Mouse (Mus musculus): ENCODE results near the gene 1500009C09Rik.

Gene 1500009C09Rik

DNA sequence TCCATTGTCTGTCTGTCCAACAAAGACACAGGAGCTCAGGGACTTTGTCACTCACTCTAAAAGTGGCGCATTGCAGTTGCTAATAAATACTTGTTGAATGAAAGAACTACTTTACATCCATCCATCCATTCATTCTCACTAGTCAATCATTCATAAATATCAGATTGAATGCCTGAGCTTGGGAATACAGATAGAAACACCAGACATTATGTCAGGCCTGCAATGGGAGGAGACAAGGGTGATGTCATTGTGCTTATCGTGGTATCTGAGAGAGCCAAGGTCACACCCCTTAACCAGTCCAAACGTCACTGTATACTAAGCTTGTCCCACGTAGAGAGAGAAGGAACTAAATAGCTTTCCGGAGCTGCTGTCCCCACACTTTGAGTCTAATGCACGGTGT, at the start of gene 1500009C09Rik:
1500009C09Rik (plus strand) TSS at position 301 of the 400 bp plus-strand sequence.
- no peak for DNase-seq (ENCODE audit: low spot score)

GRCm38 (mm10) chr15:82203090-82203489, 49.1 kb upstream of the 1500009C09Rik start:
- DNase-seq (ENCODE audit: low spot score): no peak

GRCm38 (mm10) chr15:82203611-82204351, 48.4 kb upstream of the 1500009C09Rik start:
- DNase-seq (ENCODE audit: low spot score): no peak

DNA sequence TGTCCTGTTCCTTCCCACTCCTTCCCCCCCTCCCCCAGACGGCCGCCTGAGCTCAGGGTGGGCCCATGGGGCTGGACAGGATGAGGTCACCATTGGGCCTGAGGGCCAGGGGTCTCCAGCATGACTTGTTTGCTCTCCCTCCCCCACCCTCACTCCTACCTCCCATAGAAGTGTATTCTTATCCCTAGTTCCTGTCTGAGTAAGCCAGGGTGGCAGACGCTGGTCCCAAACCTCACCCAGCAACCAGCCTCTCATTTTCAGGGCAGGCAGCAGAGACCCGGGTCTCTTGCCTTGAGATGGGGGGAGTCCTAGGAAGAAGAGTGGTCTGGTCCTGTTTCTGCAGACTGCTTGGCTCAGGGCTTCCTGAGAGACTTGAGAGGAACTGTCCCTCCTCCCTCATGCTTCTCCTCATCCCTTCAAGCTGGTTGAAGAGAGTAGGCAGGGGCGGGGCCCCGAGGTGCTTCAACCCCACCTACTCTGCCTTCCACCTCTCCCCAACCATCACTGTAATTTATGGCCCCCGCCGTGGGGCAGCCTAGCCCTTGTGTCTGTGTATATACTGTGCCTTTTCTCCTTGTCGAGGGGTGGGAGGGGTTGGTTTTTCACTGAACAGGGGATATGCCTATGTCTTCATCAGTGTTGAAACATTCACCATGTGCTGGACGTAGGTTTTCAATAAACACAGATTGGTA, 47.4 kb upstream of the 1500009C09Rik start:
- no peak for DNase-seq (ENCODE audit: low spot score)

GRCm38 (mm10) chr15:82206365-82207104, 45.7 kb upstream of the 1500009C09Rik start:
- peak; percentile 89 for DNase-seq (ENCODE audit: low spot score)

DNA sequence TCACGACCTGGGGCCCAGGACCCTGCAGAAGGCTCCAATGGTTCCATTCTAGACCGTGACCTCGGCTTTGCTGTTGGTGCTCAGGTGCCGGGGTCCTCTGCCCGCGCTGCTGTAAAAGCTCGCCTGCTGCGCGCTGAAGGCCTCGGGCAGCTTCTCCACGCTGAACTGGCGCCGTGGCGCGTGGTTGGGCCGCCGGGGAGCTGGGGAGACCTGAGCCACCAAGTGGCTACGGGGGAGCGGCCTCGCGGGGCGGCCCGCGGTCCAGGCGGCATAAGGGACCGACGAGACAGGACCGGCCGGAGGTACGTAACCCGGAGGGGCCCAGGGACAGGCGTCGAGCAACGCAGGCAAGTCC, 45.1 kb upstream of the 1500009C09Rik start:
- DNase-seq (ENCODE audit: low spot score): no peak

GRCm38 (mm10) chr15:82207504-82208219, 44.5 kb upstream of the 1500009C09Rik start:
- no peak for DNase-seq (ENCODE audit: low spot score)

GRCm38 (mm10) chr15:82208307-82208706, 43.9 kb upstream of the 1500009C09Rik start:
- DNase-seq (ENCODE audit: low spot score): no peak

DNA sequence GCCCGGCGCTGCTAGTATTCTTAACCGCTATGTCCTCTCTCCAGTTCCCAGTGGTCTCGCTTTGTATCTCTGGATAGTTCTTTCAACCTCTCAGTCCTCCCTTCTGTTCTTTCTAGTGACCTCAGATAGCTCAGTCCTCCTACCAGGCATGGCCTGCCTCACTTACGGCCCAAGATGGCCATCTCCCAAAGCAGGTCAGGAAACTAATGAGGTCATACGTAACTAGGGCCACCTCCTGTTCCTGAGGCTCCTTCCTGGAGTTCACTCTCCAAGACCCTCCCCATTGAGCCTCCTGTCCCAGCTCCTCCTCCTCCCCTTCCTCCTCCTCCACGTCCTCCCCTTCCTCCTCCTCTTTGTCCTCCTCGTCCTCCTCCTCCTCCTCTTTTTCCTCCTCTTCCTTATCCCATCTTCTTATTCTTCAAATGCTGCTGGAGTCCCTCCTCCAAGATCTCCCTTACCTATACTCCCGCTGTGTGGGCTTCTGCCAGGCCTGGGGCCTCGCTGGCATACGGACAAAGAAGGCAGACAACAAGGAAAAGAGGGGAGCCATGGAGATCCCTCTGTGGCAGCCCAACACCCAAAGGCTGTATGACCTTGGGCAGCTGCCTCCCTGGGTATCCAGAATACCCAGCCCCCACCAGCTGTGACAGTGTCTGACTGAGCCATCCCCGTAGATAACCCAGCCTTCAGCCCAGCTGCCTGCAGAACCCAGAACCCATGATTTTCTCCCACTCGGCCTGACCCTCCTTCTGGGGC, 42.7 kb upstream of the 1500009C09Rik start:
- DNase-seq (ENCODE audit: low spot score): no peak

GRCm38 (mm10) chr15:82210801-82211200, 41.4 kb upstream of the 1500009C09Rik start:
- DNase-seq (ENCODE audit: low spot score): no peak

- no peak for DNase-seq (ENCODE audit: low spot score)
Measured at GRCm38 (mm10) chr15:82211281-82211680, 40.9 kb upstream of the 1500009C09Rik start.

DNA sequence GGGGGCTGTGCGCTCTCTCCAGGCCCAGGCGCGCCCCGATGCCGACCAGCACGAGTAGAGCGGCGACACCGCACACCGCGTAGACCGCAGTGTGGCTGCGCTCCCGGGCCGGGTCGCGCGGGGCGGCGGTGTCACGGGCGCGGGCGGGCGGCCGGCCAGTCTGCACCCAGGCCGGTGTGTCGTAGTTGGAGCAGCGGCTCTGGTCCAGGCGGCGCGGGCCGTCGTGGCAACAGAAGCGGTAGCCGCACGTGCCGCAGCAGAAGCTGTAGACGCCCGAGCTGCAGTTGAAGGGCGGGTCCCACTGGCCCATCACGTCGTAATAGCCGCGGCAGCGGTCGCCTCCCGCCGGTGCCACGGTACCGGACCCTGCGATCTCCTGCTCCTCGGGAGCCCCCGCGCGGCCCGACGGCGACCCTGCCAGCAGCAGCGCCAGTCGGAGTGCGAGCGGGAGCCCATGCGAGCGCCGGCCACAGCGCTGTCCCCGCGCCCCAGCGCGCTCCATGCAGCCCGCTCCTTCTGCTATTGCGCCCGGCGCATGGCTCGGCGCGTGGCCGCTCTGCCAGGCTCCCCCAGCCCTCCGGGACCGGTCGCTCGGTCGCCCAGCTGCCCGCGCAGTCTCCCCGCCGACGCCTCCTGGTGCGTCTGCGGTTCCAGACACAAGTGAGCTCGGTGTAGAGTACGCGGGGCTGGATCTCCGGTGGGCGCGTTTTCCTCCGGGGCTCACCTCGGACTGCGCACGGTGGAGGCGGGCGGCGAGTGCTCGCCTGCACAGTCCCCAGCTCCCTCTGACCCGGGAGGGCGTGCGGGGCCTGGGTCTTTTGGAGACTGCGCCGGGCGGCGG, 40.1 kb upstream of the 1500009C09Rik start:
- no peak for DNase-seq (ENCODE audit: low spot score)

DNA sequence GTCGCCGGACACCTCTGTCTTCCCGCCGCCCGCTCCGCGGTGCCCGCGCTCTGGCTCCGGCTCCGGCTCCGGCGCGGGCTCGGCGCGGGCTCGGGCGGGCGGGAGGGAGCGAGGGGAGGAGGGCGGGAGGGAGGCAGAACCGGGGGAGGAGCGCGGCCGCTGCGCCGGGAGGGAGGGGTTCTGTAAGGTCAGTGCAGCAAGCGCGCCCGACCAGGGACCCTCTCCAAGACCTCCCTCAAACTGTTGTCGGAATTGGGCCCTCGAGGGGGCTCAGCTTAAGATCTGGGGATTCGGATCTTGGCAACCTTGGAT, 39.5 kb upstream of the 1500009C09Rik start, which contains the start of gene Shisa8:
Shisa8 (minus strand) TSS at position 64 of the 312 bp plus-strand sequence.
- DNase-seq (ENCODE audit: low spot score): no peak

DNA sequence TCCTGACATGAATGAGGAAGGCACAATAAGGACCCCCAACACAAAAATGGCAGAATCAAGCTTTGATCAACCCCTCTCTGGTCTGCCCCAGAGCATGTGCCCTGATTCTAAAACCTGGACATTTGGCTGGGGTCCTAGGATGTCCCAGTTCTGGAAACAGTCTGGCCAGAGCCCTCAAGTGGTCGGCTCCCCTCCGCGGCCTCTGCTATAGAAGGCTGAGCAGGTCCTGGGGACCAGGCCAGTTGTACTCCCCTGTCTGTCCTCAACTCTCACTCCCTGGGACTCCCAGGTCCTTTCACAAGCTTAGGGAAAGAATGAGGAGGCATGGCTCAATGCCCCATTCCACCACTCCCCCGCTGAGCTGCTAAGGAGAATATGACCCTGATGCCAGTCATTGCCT, 39.0 kb upstream of the 1500009C09Rik start:
- no peak for DNase-seq (ENCODE audit: low spot score)

DNA sequence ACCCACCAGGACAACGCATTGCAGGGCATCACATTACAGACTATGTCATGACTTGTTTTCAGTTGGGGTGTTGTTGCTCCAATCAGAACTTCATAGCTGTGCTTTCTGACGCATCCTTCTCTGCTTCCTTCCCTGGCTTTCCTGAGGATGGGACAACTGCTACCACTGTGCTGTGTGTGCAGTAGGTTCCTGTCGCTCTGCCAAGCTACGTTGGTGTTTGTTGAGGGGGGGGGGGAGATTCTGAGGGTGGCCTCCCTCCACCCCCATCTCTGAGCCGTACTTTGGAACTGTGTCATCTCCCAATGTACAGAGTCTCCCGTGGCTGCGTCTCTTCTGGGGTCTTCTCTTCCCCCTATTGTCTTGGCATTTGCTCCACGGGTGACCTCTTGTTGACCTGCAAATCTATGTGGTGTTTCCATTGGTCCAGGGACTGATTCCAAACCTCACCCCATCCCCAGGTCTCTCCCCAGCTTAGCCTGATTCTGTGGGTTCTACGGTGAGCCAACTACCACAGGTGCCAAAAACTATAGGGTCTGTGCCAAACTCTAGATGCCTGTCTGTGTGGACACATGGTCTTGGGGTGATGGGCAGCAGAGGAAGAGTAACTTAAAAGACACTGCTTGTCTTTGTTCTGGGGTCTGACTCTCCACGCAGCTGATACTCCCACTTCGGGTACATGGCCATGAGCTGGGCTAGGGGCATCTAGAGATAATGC, 36.7 kb upstream of the 1500009C09Rik start:
- DNase-seq (ENCODE audit: low spot score): no peak

DNA sequence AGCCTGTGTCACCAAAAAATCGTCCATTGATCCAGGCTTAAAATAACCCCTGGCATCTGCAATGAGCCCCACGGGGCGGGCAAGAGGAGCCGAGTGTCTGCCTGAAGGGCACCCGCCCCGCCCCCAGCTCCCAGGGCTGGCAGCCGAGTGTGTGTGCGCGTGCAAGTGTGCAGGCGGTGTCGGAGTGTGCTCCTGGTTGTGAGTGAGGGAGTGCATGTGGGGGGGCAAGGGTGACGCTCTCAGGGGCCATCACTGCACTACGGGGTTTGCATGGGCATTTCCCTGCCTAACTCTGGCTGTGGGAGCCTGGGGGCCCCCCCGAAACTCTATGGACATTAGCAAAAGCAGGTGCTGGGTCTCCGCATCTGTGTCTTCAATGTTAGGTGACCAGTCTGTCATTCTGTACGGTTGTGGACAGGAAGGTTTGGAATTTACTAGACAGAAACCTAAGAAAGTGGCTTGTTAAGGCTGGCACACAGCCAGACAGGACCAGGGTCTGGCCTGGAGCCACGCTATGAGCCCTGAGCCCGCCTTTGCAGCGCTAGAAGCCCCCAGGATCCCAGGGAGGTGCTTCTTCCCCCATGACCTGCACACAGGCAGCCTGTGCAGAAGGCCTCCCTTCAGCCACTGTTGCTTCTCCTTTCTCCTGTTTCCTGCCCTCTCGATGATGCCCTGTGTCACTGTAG, 35.9 kb upstream of the 1500009C09Rik start:
- DNase-seq (ENCODE audit: low spot score): no peak

GRCm38 (mm10) chr15:82217039-82217438, 35.2 kb upstream of the 1500009C09Rik start:
- no peak for DNase-seq (ENCODE audit: low spot score)

DNA sequence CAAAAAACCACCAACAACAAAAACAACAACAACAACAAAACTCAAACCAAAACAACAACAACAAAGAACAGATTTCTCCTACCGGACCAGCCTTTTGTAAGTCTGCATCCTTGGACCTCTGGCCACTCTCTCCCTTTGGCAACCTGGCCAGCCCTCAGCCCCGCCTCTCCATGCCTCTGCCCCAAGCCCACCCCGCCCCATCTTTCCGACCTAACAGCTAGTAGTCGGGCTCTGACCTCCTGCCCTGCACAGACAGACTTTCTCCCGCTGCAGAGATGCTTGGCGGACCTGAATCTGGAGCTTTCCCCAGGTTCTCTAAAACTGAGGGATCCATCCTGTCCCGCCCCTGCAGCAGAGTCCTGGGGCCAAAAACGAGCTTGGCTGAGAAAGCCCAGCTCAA, 34.2 kb upstream of the 1500009C09Rik start:
- no peak for DNase-seq (ENCODE audit: low spot score)
